Mouse (Mus musculus) cerebellum, adult 18-20 months (tissue): ENCODE results near the gene Pde4dip.

ENCODE experiments used
- DNase-seq, 2 experiments: peaks; one replicate each; pipeline ENCODE4 v3.0.0; 2021

The Pde4dip gene

DNA sequence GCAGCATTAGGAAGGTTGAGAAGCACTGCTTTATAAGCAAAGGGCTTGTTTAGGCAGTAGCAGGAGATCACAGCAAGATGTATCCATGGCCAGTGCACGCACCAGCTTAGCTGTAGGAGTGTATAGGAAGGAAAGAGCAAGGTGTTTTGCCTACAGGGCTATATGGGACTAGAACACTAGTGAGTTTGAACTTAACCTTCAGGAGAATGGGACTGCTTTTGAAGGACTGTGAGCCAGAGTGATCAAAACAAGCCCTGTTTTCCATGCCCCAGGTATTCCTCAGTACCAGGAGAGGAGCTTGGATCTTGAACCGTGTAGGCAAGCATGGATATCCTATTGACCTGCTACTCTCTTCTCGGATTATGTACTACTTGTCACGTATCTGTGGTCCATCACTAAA is 247.1 kb downstream of the Pde4dip start:
- no peak for DNase-seq
